Mouse (Mus musculus) olfactory bulb, adult 2 months (tissue): ENCODE data around the gene Cox5a.

Experiments
- CTCF ChIP-seq: fragments of 200-500 bp; IDR thresholded peaks from 2 replicates; pipeline ENCODE4 v1.5.1; 2012; ENCODE audit warnings: low read depth, mild to moderate bottlenecking, low read length, moderate library complexity; ENCODE audit not compliant: insufficient read depth
- POLR2A ChIP-seq: fragments of 200-500 bp; IDR thresholded peaks from 2 replicates; pipeline ENCODE4 v1.6.1; 2012; ENCODE audit warnings: mild to moderate bottlenecking, low read depth, low read length, moderate library complexity; ENCODE audit not compliant: insufficient read depth

DNA sequence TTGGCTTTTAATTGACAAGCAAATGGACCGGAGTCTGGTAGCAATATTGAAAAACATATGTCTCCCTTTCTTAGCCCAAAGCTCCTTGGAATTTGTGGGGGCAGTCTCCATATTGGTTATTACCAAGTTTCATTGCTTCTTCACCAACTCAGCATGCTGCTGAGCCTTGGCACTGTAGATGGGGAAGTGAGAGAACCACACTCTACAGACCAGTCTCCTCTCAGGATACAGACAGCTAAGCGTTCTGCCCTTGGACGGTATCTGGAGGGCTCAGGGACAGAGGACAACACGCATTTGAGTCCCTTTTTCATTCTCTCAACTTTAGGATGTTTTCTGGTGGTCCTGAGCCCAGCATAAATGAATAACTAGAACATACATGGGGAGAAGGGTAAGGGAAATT, 37.6 kb downstream of the Cox5a start:
- TF ChIP-seq POLR2A, result no peak
- no peak for TF ChIP-seq CTCF
